Mouse (Mus musculus): ENCODE data around the gene Sec23ip.
"Not testable (repeated sequence)": the region's sequence is repeated elsewhere in the genome, so short reads cannot be mapped to it uniquely, and the experiment has no call there.

The Sec23ip gene

GRCm38 (mm10) chr7:128744684-128745485, at the start of gene Sec23ip:
Sec23ip (plus strand) TSS chr7:128744943.
- peak; percentile 99 for DNase-seq (ENCODE audit: low read depth)

- not testable (repeated sequence) for DNase-seq (ENCODE audit: low read depth)
These were observed 44.8 kb upstream of the Sec23ip start for GRCm38 (mm10) chr7:128699959-128700358.

GRCm38 (mm10) chr7:128705735-128706134, 39.0 kb upstream of the Sec23ip start:
- no peak for DNase-seq (ENCODE audit: low read depth)

GRCm38 (mm10) chr7:128717991-128718390, 26.8 kb upstream of the Sec23ip start:
- DNase-seq (ENCODE audit: low read depth): no peak

GRCm38 (mm10) chr7:128724761-128725160, 20.0 kb upstream of the Sec23ip start:
- peak; percentile 73 for DNase-seq (ENCODE audit: low read depth)

GRCm38 (mm10) chr7:128725189-128725588, 19.6 kb upstream of the Sec23ip start:
- no peak for DNase-seq (ENCODE audit: low read depth)

- DNase-seq (ENCODE audit: low read depth): no peak
These were observed 17.7 kb upstream of the Sec23ip start for GRCm38 (mm10) chr7:128726999-128727398.

- no peak for DNase-seq (ENCODE audit: low read depth)
These were observed 17.0 kb upstream of the Sec23ip start for GRCm38 (mm10) chr7:128727701-128728100.

- DNase-seq (ENCODE audit: low read depth): no peak
These were observed 16.0 kb upstream of the Sec23ip start for GRCm38 (mm10) chr7:128728738-128729137.

- DNase-seq (ENCODE audit: low read depth): no peak
These were observed 13.2 kb upstream of the Sec23ip start for GRCm38 (mm10) chr7:128731585-128731984.

- DNase-seq (ENCODE audit: low read depth): no peak
These were observed 6.7 kb upstream of the Sec23ip start for GRCm38 (mm10) chr7:128738041-128738440.

- DNase-seq (ENCODE audit: low read depth): no peak
These were observed 5.7 kb upstream of the Sec23ip start for GRCm38 (mm10) chr7:128739116-128739461.

- DNase-seq (ENCODE audit: low read depth): no peak
These were observed 5.1 kb upstream of the Sec23ip start for GRCm38 (mm10) chr7:128739462-128740277.

- peak; percentile 92 for DNase-seq (ENCODE audit: low read depth)
These were observed 4.4 kb upstream of the Sec23ip start, which contains the start of gene Mcmbp for GRCm38 (mm10) chr7:128740334-128740733. Mcmbp (minus strand) TSS chr7:128740495.

- DNase-seq (ENCODE audit: low read depth): no peak
These were observed 845 bp upstream of the Sec23ip start for GRCm38 (mm10) chr7:128743898-128744297.

- no peak for DNase-seq (ENCODE audit: low read depth)
These were observed 1.4 kb downstream of the Sec23ip start for GRCm38 (mm10) chr7:128746151-128746550.

GRCm38 (mm10) chr7:128748758-128749157, 4.0 kb downstream of the Sec23ip start:
- peak; percentile 68 for DNase-seq (ENCODE audit: low read depth)

GRCm38 (mm10) chr7:128750296-128750695, 5.6 kb downstream of the Sec23ip start:
- DNase-seq (ENCODE audit: low read depth): no peak

- DNase-seq (ENCODE audit: low read depth): no peak
These were observed 7.3 kb downstream of the Sec23ip start for GRCm38 (mm10) chr7:128752012-128752411.

GRCm38 (mm10) chr7:128755396-128755795, 10.7 kb downstream of the Sec23ip start:
- DNase-seq (ENCODE audit: low read depth): no peak

GRCm38 (mm10) chr7:128758948-128759347, 14.2 kb downstream of the Sec23ip start:
- DNase-seq (ENCODE audit: low read depth): no peak

GRCm38 (mm10) chr7:128766696-128767095, 22.0 kb downstream of the Sec23ip start:
- DNase-seq (ENCODE audit: low read depth): no peak

GRCm38 (mm10) chr7:128777201-128777600, 32.5 kb downstream of the Sec23ip start:
- no peak for DNase-seq (ENCODE audit: low read depth)

All from c-Kit-positive CD71-positive TER-119-negative erythroid progenitor cells, embryonic 14.5 days (primary cell).